8 mouse cellular contexts compared by ENCODE assay signal in the genomic region with DNA sequence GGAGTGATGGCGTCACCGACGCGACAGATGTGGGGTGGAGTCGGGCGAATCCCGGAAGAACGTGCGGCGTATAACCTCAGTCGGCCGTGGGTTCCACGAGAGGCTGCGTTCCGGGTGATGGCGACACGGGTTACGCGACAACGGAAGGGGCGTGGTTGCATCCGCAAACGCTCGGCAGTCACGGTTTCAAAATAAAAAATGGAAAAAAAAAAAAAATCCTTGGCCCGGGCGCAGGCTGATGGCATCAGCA. TPM values are rescaled to one million over a fixed set of nuclear protein-coding genes. Genes with fewer than 3 reads are reported as not detected.
DNase-seq lines count a peak whose midpoint lies in the region; ATAC-seq lines count a peak whose summit lies in the region.

No protein-coding gene starts in this region.

- H3K27me3 ChIP-seq in kidney, embryonic 14.5 days (ENCODE audit: control insufficient read depth, insufficient read depth, low read length), result no peaks in the 10 kb centered on the region
- H3K27me3 ChIP-seq in hindbrain, embryonic 14.5 days (ENCODE audit: control insufficient read depth, insufficient read depth, low read length), result no peaks in the 10 kb centered on the region
- H3K27me3 ChIP-seq in midbrain, embryonic 12.5 days, result peaks cover 2% of the 10 kb centered on the region; the same call in 1 of the 2 replicates

- H3K9me3 ChIP-seq in kidney, embryonic 14.5 days (ENCODE audit: control insufficient read depth, low read length), result no peaks in the 10 kb centered on the region
- no peaks in the 10 kb centered on the region for H3K9me3 ChIP-seq in hindbrain, embryonic 14.5 days (ENCODE audit: control insufficient read depth, low read length)
- H3K9me3 ChIP-seq in midbrain, embryonic 12.5 days, result no peaks in the 10 kb centered on the region

- peak overlapping the region; percentile 96 for H3K27ac ChIP-seq in kidney, embryonic 14.5 days (ENCODE audit: low read depth, low read length)
- H3K27ac ChIP-seq in brown adipose tissue, adult 24 weeks (replicated peaks; ENCODE audit: low read depth, low read length), result peak overlapping the region; percentile 98
- peak overlapping the region; percentile 96 for H3K27ac ChIP-seq in hindbrain, embryonic 14.5 days
- peak overlapping the region; percentile 97 for H3K27ac ChIP-seq in midbrain, embryonic 12.5 days (replicated peaks)

- peak overlapping the region; percentile 47 for H3K4me2 ChIP-seq in kidney, embryonic 14.5 days (replicated peaks; ENCODE audit: low read depth, low read length)
- H3K4me2 ChIP-seq in hindbrain, embryonic 14.5 days (replicated peaks), result peak overlapping the region; percentile 68
- peak overlapping the region; percentile 60 for H3K4me2 ChIP-seq in midbrain, embryonic 12.5 days (replicated peaks)

- H3K4me1 ChIP-seq in kidney, embryonic 14.5 days (ENCODE audit: control insufficient read depth, insufficient read depth, low read length), result no peaks in the 10 kb centered on the region
- H3K4me1 ChIP-seq in brown adipose tissue, adult 24 weeks (ENCODE audit: control insufficient read depth, insufficient read depth, insufficient read length, low read length), result no peaks in the 10 kb centered on the region
- 0 out of 2 replicates have a peak, but pooled peaks cover 3% of the 10 kb centered on the region for H3K4me1 ChIP-seq in hindbrain, embryonic 14.5 days (replicated peaks; ENCODE audit: control insufficient read depth, insufficient read depth, low read length)
- peaks cover 4% of the 10 kb centered on the region; the same call in 1 of the 2 replicates for H3K4me1 ChIP-seq in midbrain, embryonic 12.5 days

- H3K36me3 ChIP-seq in kidney, embryonic 14.5 days (ENCODE audit: control insufficient read depth, insufficient read depth, low read length), result no peaks in the 10 kb centered on the region
- H3K36me3 ChIP-seq in hindbrain, embryonic 14.5 days (replicated peaks; ENCODE audit: control insufficient read depth, insufficient read depth), result no peaks in the 10 kb centered on the region
- no peaks in the 10 kb centered on the region for H3K36me3 ChIP-seq in midbrain, embryonic 12.5 days

- H3K9ac ChIP-seq in kidney, embryonic 14.5 days (ENCODE audit: low read depth, low read length), result peak overlapping the region; percentile 76
- H3K9ac ChIP-seq in hindbrain, embryonic 14.5 days, result peak overlapping the region; percentile 72
- H3K9ac ChIP-seq in midbrain, embryonic 12.5 days (replicated peaks), result peak overlapping the region; percentile 76

- peak overlapping the region; percentile 66 for H3K4me3 ChIP-seq in kidney, embryonic 14.5 days (ENCODE audit: low read length)
- H3K4me3 ChIP-seq in brown adipose tissue, adult 24 weeks (ENCODE audit: insufficient read depth, low read depth, low read length), result peak overlapping the region; percentile 85
- H3K4me3 ChIP-seq in hindbrain, embryonic 14.5 days (replicated peaks; ENCODE audit: low read length), result peak overlapping the region; percentile 63
- H3K4me3 ChIP-seq in midbrain, embryonic 12.5 days, result peak overlapping the region; percentile 72

- under 1% methylated on average over 27 of the region's 27 CpGs for WGBS in kidney, embryonic 14.5 days
- WGBS in hindbrain, embryonic 14.5 days, result under 1% methylated on average over 27 of the region's 27 CpGs
- WGBS in midbrain, embryonic 12.5 days, result under 1% methylated on average over 27 of the region's 27 CpGs

- no peak for DNase-seq in kidney, postnatal 10 days
- no peak for DNase-seq in hindbrain, embryonic 14.5 days (ENCODE audit: low spot score)
- DNase-seq in left cerebral cortex, adult 11 months (ENCODE audit: low spot score), result no peak
- DNase-seq in embryo, embryonic 11 days, result no peak
- no peak for DNase-seq in thymus, postnatal 4 days

- no peak; the same call in 1 of the 2 replicates for ATAC-seq in kidney, embryonic 14.5 days (ENCODE audit: low FRiP score, low TSS enrichment)
- peak; percentile 32; the same call in 1 of the 2 replicates for ATAC-seq in hindbrain, embryonic 14.5 days (ENCODE audit: low FRiP score)
- ATAC-seq in midbrain, embryonic 12.5 days (ENCODE audit: low FRiP score, low read depth), result peak; percentile 25; the same call in 1 of the 2 replicates

RNA-seq across cellular contexts. Expression of gene Ppp2r3d, which starts 52.5 kb away (rescaled TPM):
- polyA plus RNA-seq in kidney, embryonic 14.5 days (2014; fragmentation: Nextera tagmentation; extraction: Ambion mirVana), result 128 and 129 TPM in 2 replicates
- polyA plus RNA-seq in brown adipose tissue, adult 24 weeks (2012; ENCODE audit: insufficient read depth, insufficient read length, missing spikeins), result 22.9 and 25.4 TPM in 2 replicates
- polyA plus RNA-seq in hindbrain, embryonic 14.5 days (2014; fragmentation: Nextera tagmentation; extraction: Ambion mirVana), result 150 and 154 TPM in 2 replicates
- polyA plus RNA-seq in midbrain, embryonic 12.5 days (2016; fragmentation: Nextera tagmentation; extraction: Ambion mirVana), result 195 and 201 TPM in 2 replicates
